Mouse (Mus musculus) stomach, embryonic 15.5 days (tissue): ENCODE data around the gene Fam129b. TPM values are rescaled to one million over a fixed set of nuclear protein-coding genes. Genes with fewer than 3 reads are reported as not detected.
"Not testable (repeated sequence)": the region's sequence is repeated elsewhere in the genome, so short reads cannot be mapped to it uniquely, and the experiment has no call there.

Experiments
- ATAC-seq: fragments of 200-750 bp; cut with Nextera tagmentation; 2 replicates; pipeline ENCODE4 v1.8.0; 2017; ENCODE audit warnings: low read depth, moderate number of reproducible peaks, moderate TSS enrichment; ENCODE audit not compliant: insufficient read depth, low FRiP score
- H3K27ac ChIP-seq: fragments of 300-500 bp; sonication (generic); 2 replicates; pipeline ENCODE4 v1.5.1; 2015; ENCODE audit warnings: mild to moderate bottlenecking, inconsistent platforms
- H3K27me3 ChIP-seq: fragments of 300-500 bp; sonication (generic); replicated peaks from 2 replicates; pipeline ENCODE4 v1.6.1; 2015; ENCODE audit warnings: inconsistent platforms
- H3K36me3 ChIP-seq: fragments of 300-500 bp; sonication (generic); 2 replicates; pipeline ENCODE4 v1.6.1; 2015; ENCODE audit warnings: inconsistent platforms
- H3K4me1 ChIP-seq: fragments of 300-500 bp; sonication (generic); 2 replicates; pipeline ENCODE4 v1.6.1; 2015; ENCODE audit warnings: inconsistent platforms
- H3K4me2 ChIP-seq: fragments of 300-500 bp; sonication (generic); 2 replicates; pipeline ENCODE4 v1.6.1; 2015; ENCODE audit warnings: mild to moderate bottlenecking, inconsistent platforms
- H3K4me3 ChIP-seq: fragments of 300-500 bp; sonication (generic); replicated peaks from 2 replicates; pipeline ENCODE4 v1.5.1; 2015; ENCODE audit warnings: inconsistent platforms
- H3K9ac ChIP-seq: fragments of 300-500 bp; sonication (generic); 2 replicates; pipeline ENCODE4 v1.6.1; 2015; ENCODE audit warnings: inconsistent platforms
- H3K9me3 ChIP-seq: fragments of 300-500 bp; sonication (generic); 2 replicates; pipeline ENCODE4 v1.6.1; 2016; ENCODE audit warnings: inconsistent platforms
- WGBS: fragments of 180-500 bp; shearing (Covaris S2); methylation state at CpG from one replicate; pipeline ENCODE4 v1.1.7; 2015; 5-methylcytosine and 5-hydroxymethylcytosine counted together
- polyA plus RNA-seq: library from polyadenylated mRNA; unstranded; fragments of >200 nt; fragmentation: Nextera tagmentation; extraction: Ambion mirVana; gene quantifications from 2 replicates; pipeline ENCODE4 v1.2.1, GENCODE M21; 2015

Fam129b gene
- polyA plus RNA-seq, 1 experiment from 2014 or later: 73.6 TPM

GRCm38 (mm10) chr2:32846805-32847467, 29.0 kb upstream of the Fam129b start, which contains the start of gene Stxbp1:
Gene Stxbp1 (minus strand): TSS chr2:32847245.
- WGBS: under 1% methylated on average over 47 of the region's 78 CpGs
- H3K27ac ChIP-seq: peak within 1 kb of the TSS; percentile 83

GRCm38 (mm10) chr2:32847468-32847821, 28.5 kb upstream of the Fam129b start:
- no peak overlapping the region for H3K9ac ChIP-seq
- no peaks in the 10 kb centered on the region for H3K27me3 ChIP-seq
- no peaks in the 10 kb centered on the region for H3K36me3 ChIP-seq
- H3K4me2 ChIP-seq: peak overlapping the region; percentile 91
- no peak overlapping the region for H3K27ac ChIP-seq
- H3K9me3 ChIP-seq: no peaks in the 10 kb centered on the region
- no peak for ATAC-seq
- peaks cover 10% of the 10 kb centered on the region for H3K4me1 ChIP-seq
- 44% methylated on average over 6 of the region's 6 CpGs for WGBS
- H3K4me3 ChIP-seq: peak overlapping the region; percentile 76

More at GRCm38 (mm10) chr2:32846805-32847467, 29.0 kb upstream of the Fam129b start, which contains the start of gene Stxbp1:
- H3K9ac ChIP-seq: peak within 1 kb of the TSS; percentile 55; the same call in 1 of the 2 replicates
- H3K36me3 ChIP-seq: no peaks in the 10 kb centered on the region
- peak within 1 kb of the TSS; percentile 91 for H3K4me2 ChIP-seq
- ATAC-seq: peak; percentile 95
- peaks cover 10% of the 10 kb centered on the region for H3K4me1 ChIP-seq
- H3K9me3 ChIP-seq: no peaks in the 10 kb centered on the region
- H3K4me3 ChIP-seq: peak within 1 kb of the TSS; percentile 76
- no peaks in the 10 kb centered on the region for H3K27me3 ChIP-seq

GRCm38 (mm10) chr2:32852156-32852555, 23.8 kb upstream of the Fam129b start:
- H3K4me3 ChIP-seq: no peak overlapping the region
- H3K4me2 ChIP-seq: peak overlapping the region; percentile 36
- H3K27ac ChIP-seq: no peak overlapping the region
- H3K36me3 ChIP-seq: no peaks in the 10 kb centered on the region
- no peak for ATAC-seq
- WGBS: 2% methylated on average over 20 of the region's 20 CpGs
- no peak overlapping the region for H3K9ac ChIP-seq
- peaks cover 3% of the 10 kb centered on the region for H3K4me1 ChIP-seq
- H3K9me3 ChIP-seq: no peaks in the 10 kb centered on the region
- no peaks in the 10 kb centered on the region for H3K27me3 ChIP-seq

GRCm38 (mm10) chr2:32853716-32854115, 22.2 kb upstream of the Fam129b start:
- H3K9ac ChIP-seq, H3K27ac ChIP-seq, H3K27me3 ChIP-seq, H3K36me3 ChIP-seq, H3K4me3 ChIP-seq, H3K9me3 ChIP-seq, H3K4me2 ChIP-seq, H3K4me1 ChIP-seq, ATAC-seq: not testable (repeated sequence)
- WGBS: 63% methylated on average over 4 of the region's 4 CpGs

- no peaks in the 10 kb centered on the region for H3K27me3 ChIP-seq
- ATAC-seq: peak; percentile 68; the same call in 1 of the 2 replicates
- WGBS: 3% methylated on average over 8 of the region's 8 CpGs
- H3K36me3 ChIP-seq: no peaks in the 10 kb centered on the region
- H3K9me3 ChIP-seq: no peaks in the 10 kb centered on the region
- H3K4me1 ChIP-seq: no peaks in the 10 kb centered on the region
- H3K27ac ChIP-seq: no peak overlapping the region
- no peak overlapping the region for H3K4me2 ChIP-seq
- H3K4me3 ChIP-seq: no peak overlapping the region
- H3K9ac ChIP-seq: no peak overlapping the region
Measured at GRCm38 (mm10) chr2:32854206-32854605, 21.7 kb upstream of the Fam129b start.

GRCm38 (mm10) chr2:32855046-32855785, 20.7 kb upstream of the Fam129b start:
- no peak for ATAC-seq
- Histone ChIP-seq H3K9me3 (no peaks in the 10 kb centered on the region), H3K4me2 (no peak overlapping the region), H3K4me3 (no peak overlapping the region), H3K9ac (no peak overlapping the region), H3K4me1 (no peaks in the 10 kb centered on the region), H3K27me3 (no peaks in the 10 kb centered on the region), H3K27ac (no peak overlapping the region), H3K36me3 (no peaks in the 10 kb centered on the region)
- 61% methylated on average over 7 of the region's 7 CpGs for WGBS

GRCm38 (mm10) chr2:32855790-32856465, 20.0 kb upstream of the Fam129b start:
- 49% methylated on average over 5 of the region's 5 CpGs for WGBS
- H3K9ac ChIP-seq: no peak overlapping the region
- no peaks in the 10 kb centered on the region for H3K27me3 ChIP-seq
- no peaks in the 10 kb centered on the region for H3K36me3 ChIP-seq
- no peak overlapping the region for H3K4me3 ChIP-seq
- H3K9me3 ChIP-seq: no peaks in the 10 kb centered on the region
- H3K4me1 ChIP-seq: no peaks in the 10 kb centered on the region
- ATAC-seq: no peak
- no peak overlapping the region for H3K4me2 ChIP-seq
- H3K27ac ChIP-seq: no peak overlapping the region

- Histone ChIP-seq H3K4me3 (no peak overlapping the region), H3K27ac (no peak overlapping the region), H3K4me1 (no peaks in the 10 kb centered on the region), H3K4me2 (no peak overlapping the region), H3K9me3 (no peaks in the 10 kb centered on the region), H3K9ac (no peak overlapping the region), H3K27me3 (no peaks in the 10 kb centered on the region), H3K36me3 (no peaks in the 10 kb centered on the region)
- 2% methylated on average over 7 of the region's 7 CpGs for WGBS
- ATAC-seq: 0 out of 2 replicates have a peak, but pooled peaks have one; percentile 16
Measured at GRCm38 (mm10) chr2:32857584-32857983, 18.3 kb upstream of the Fam129b start.

GRCm38 (mm10) chr2:32859010-32859621, 16.8 kb upstream of the Fam129b start:
- ATAC-seq: no peak
- no peak overlapping the region for H3K9ac ChIP-seq
- 42% methylated on average over 10 of the region's 10 CpGs for WGBS
- H3K4me3 ChIP-seq: no peak overlapping the region
- no peak overlapping the region for H3K27ac ChIP-seq
- no peak overlapping the region for H3K4me2 ChIP-seq
- H3K9me3 ChIP-seq: no peaks in the 10 kb centered on the region
- H3K27me3 ChIP-seq: no peaks in the 10 kb centered on the region
- H3K36me3 ChIP-seq: no peaks in the 10 kb centered on the region
- H3K4me1 ChIP-seq: no peaks in the 10 kb centered on the region

GRCm38 (mm10) chr2:32859622-32860012, 16.3 kb upstream of the Fam129b start:
- no peaks in the 10 kb centered on the region for H3K36me3 ChIP-seq
- no peak for ATAC-seq
- 83% methylated on average over 5 of the region's 5 CpGs for WGBS
- no peaks in the 10 kb centered on the region for H3K4me1 ChIP-seq
- H3K9ac ChIP-seq: no peak overlapping the region
- H3K27ac ChIP-seq: no peak overlapping the region
- H3K27me3 ChIP-seq: no peaks in the 10 kb centered on the region
- no peak overlapping the region for H3K4me2 ChIP-seq
- no peaks in the 10 kb centered on the region for H3K9me3 ChIP-seq
- no peak overlapping the region for H3K4me3 ChIP-seq

GRCm38 (mm10) chr2:32860799-32861198, 15.1 kb upstream of the Fam129b start:
- H3K27me3 ChIP-seq: no peaks in the 10 kb centered on the region
- H3K4me1 ChIP-seq: no peaks in the 10 kb centered on the region
- no peak for ATAC-seq
- no peaks in the 10 kb centered on the region for H3K9me3 ChIP-seq
- 86% methylated on average over 8 of the region's 8 CpGs for WGBS
- H3K27ac ChIP-seq: no peak overlapping the region
- no peaks in the 10 kb centered on the region for H3K36me3 ChIP-seq
- no peak overlapping the region for H3K4me3 ChIP-seq
- H3K4me2 ChIP-seq: no peak overlapping the region
- H3K9ac ChIP-seq: no peak overlapping the region
